ENCODE assay signal across 26 mouse cellular contexts in the genomic region with DNA sequence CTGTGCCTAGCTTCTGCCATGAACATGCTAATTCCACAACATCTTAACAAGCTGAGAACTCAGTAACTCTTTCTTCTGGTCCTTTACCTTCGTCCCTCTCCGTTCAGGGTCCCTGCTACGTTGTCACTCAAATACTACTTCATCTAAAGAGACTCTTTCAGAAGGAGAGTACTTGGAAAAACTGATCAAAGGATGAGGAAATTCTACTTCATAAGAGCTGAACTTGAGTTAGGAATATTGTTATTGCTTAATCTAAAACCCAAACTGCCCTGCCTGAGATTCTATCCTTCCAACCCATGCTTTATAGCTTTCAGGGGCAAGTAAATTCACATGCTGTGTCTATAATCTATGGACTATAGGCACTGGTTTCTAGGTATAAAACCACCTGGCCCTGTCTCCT.
A peak's percentile ranks its signal among the peaks of the same experiment; 100 is the strongest.
DNase-seq lines count a peak whose midpoint lies in the region; ATAC-seq and TF ChIP-seq lines count a peak whose summit lies in the region.
"Had no signal": no experiment of that assay in that cellular context is flagged by ENCODE, and none has a peak within 500 bp of the region (broad histone marks: within the 10 kb centered on the region; RNA-seq: fewer than 3 reads in every experiment).

No protein-coding gene starts in this region.

- H3K4me1 ChIP-seq in kidney, embryonic 16.5 days (ENCODE audit: insufficient read depth, low read length) = peaks cover 10% of the 10 kb centered on the region
- H3K4me1 ChIP-seq in kidney, embryonic 15.5 days = peaks cover 15% of the 10 kb centered on the region
- peaks cover 28% of the 10 kb centered on the region for H3K4me1 ChIP-seq in lung, embryonic 16.5 days (replicated peaks; ENCODE audit: control insufficient read depth, insufficient read depth, low read length)
- peaks cover 26% of the 10 kb centered on the region for H3K4me1 ChIP-seq in bone marrow macrophage, adult 2 months (ENCODE audit: control insufficient read depth, insufficient read depth, low read length)

- WGBS in kidney, embryonic 16.5 days = 85% methylated on average over 3 of the region's 3 CpGs
- 89% methylated on average over 3 of the region's 3 CpGs for WGBS in kidney, embryonic 15.5 days
- 53% methylated on average over 3 of the region's 3 CpGs for WGBS in lung, embryonic 16.5 days

- H3K4me3 ChIP-seq in kidney, embryonic 16.5 days (ENCODE audit: low read length) = no peak overlapping the region
- no peak overlapping the region for H3K4me3 ChIP-seq in kidney, embryonic 15.5 days (replicated peaks)
- no peak overlapping the region for H3K4me3 ChIP-seq in lung, embryonic 16.5 days (ENCODE audit: low read length)
- H3K4me3 ChIP-seq in bone marrow macrophage, adult 2 months (ENCODE audit: insufficient read depth, low read length) = no peak overlapping the region
- H3K4me3 ChIP-seq in myocyte = no peak overlapping the region
- H3K4me3 ChIP-seq: embryonic facial prominence, embryonic 13.5 days; embryonic facial prominence, embryonic 15.5 days; erythroblast, embryonic 14.5 days; forebrain, embryonic 10.5 days; forebrain, embryonic 12.5 days had no signal

- TF ChIP-seq POLR2A in bone marrow macrophage, adult 2 months (IDR thresholded peaks at IDR 0.05; ENCODE audit: borderline replicate concordance, low read depth, low read length) = no peak
- no peak for TF ChIP-seq POLR2A in myocyte (IDR thresholded peaks at IDR 0.05; ENCODE audit: insufficient read length, low read depth)

- DNase-seq in lung, adult 18-20 months = no peak
- no peak for DNase-seq in gastrocnemius, postnatal 25 days
- DNase-seq: adrenal gland, adult 8-10 months; adrenal gland, postnatal 36 days; cerebellum, adult 11 months; cerebellum, adult 18-20 months; cerebellum, adult 8-10 months; cerebellum, adult 9-11 months; cerebellum, postnatal 14 days; cerebellum, postnatal 36 days had no signal

- H3K27me3 ChIP-seq in kidney, embryonic 16.5 days (ENCODE audit: insufficient read depth, low read length) = no peaks in the 10 kb centered on the region
- H3K27me3 ChIP-seq in kidney, embryonic 15.5 days = no peaks in the 10 kb centered on the region
- no peaks in the 10 kb centered on the region for H3K27me3 ChIP-seq in lung, embryonic 16.5 days (ENCODE audit: control insufficient read depth, insufficient read depth, low read depth, low read length)
- no peaks in the 10 kb centered on the region for H3K27me3 ChIP-seq in myocyte (ENCODE audit: control insufficient read depth, insufficient read depth, insufficient read length)
- H3K27me3 ChIP-seq: CH12.LX; embryonic facial prominence, embryonic 13.5 days; embryonic facial prominence, embryonic 15.5 days; forebrain, embryonic 12.5 days; Patski had no signal

- no peak overlapping the region for H3K4me2 ChIP-seq in kidney, embryonic 16.5 days (replicated peaks; ENCODE audit: low read depth, low read length)
- no peak overlapping the region for H3K4me2 ChIP-seq in kidney, embryonic 15.5 days
- H3K4me2 ChIP-seq in lung, embryonic 16.5 days (ENCODE audit: low read depth, low read length) = no peak overlapping the region
- H3K4me2 ChIP-seq in myocyte (ENCODE audit: low read depth) = peak overlapping the region; percentile 1
- H3K4me2 ChIP-seq: embryonic facial prominence, embryonic 13.5 days; embryonic facial prominence, embryonic 15.5 days; forebrain, embryonic 12.5 days had no signal

- H3ac ChIP-seq in myocyte (ENCODE audit: control insufficient read depth, insufficient read length) = no peak overlapping the region

- H3K27ac ChIP-seq in kidney, embryonic 16.5 days (ENCODE audit: low read length) = 0 out of 2 replicates have a peak overlapping the region, but pooled peaks have one; percentile 5
- H3K27ac ChIP-seq in kidney, embryonic 15.5 days = no peak overlapping the region
- peak overlapping the region; percentile 60 for H3K27ac ChIP-seq in lung, embryonic 16.5 days (ENCODE audit: low read length)
- H3K27ac ChIP-seq in bone marrow macrophage, adult 2 months (ENCODE audit: insufficient read depth, low read depth, low read length) = peak overlapping the region; percentile 45
- H3K27ac ChIP-seq: forebrain, embryonic 10.5 days; forebrain, embryonic 12.5 days had no signal

- peaks cover 100% of the 10 kb centered on the region for H3K79me2 ChIP-seq in myocyte (ENCODE audit: control insufficient read depth, insufficient read depth)

- peaks cover 9% of the 10 kb centered on the region; the same call in 1 of the 2 replicates for H3K36me3 ChIP-seq in kidney, embryonic 16.5 days (ENCODE audit: insufficient read depth, low read length)
- peaks cover 19% of the 10 kb centered on the region for H3K36me3 ChIP-seq in kidney, embryonic 15.5 days
- peaks cover 7% of the 10 kb centered on the region for H3K36me3 ChIP-seq in lung, embryonic 16.5 days (ENCODE audit: control insufficient read depth, insufficient read depth, low read length)
- peaks cover 28% of the 10 kb centered on the region for H3K36me3 ChIP-seq in myocyte (ENCODE audit: control insufficient read depth, insufficient read depth)
- H3K36me3 ChIP-seq: forebrain, embryonic 10.5 days; forebrain, embryonic 12.5 days had no signal

- no peak overlapping the region for H3K9ac ChIP-seq in kidney, embryonic 16.5 days (replicated peaks; ENCODE audit: low read length)
- H3K9ac ChIP-seq in kidney, embryonic 15.5 days = no peak overlapping the region
- H3K9ac ChIP-seq in lung, embryonic 16.5 days (ENCODE audit: low read length) = no peak overlapping the region
- H3K9ac ChIP-seq: embryonic facial prominence, embryonic 13.5 days; embryonic facial prominence, embryonic 15.5 days; forebrain, embryonic 12.5 days had no signal

- no peak for TF ChIP-seq CTCF in bone marrow macrophage, adult 2 months (IDR thresholded peaks at IDR 0.05; ENCODE audit: low read depth, low read length)

- no peak for ATAC-seq in kidney, embryonic 16.5 days (ENCODE audit: low FRiP score, low TSS enrichment)
- ATAC-seq in kidney, embryonic 15.5 days (replicated peaks; ENCODE audit: low FRiP score) = no peak
- ATAC-seq in lung, embryonic 16.5 days (ENCODE audit: low read depth) = no peak; the same call in 1 of the 2 replicates
- ATAC-seq: activated CD4-positive, CD25-positive, alpha-beta regulatory T cell, adult 4 months; CD4-positive, CD25-positive, alpha-beta regulatory T cell, adult 4 months; forebrain, embryonic 14.5 days; Patski had no signal

- no peaks in the 10 kb centered on the region for H3K9me3 ChIP-seq in kidney, embryonic 16.5 days (ENCODE audit: low read length)
- H3K9me3 ChIP-seq in kidney, embryonic 15.5 days (replicated peaks) = no peaks in the 10 kb centered on the region
- no peaks in the 10 kb centered on the region for H3K9me3 ChIP-seq in lung, embryonic 16.5 days (ENCODE audit: control insufficient read depth, low read length)
- H3K9me3 ChIP-seq: embryonic facial prominence, embryonic 13.5 days; embryonic facial prominence, embryonic 15.5 days; forebrain, embryonic 10.5 days; forebrain, embryonic 12.5 days; G1E had no signal

TF ChIP-seq in myocyte, 11 proteins besides CTCF, POLR2A, EP300 and RAD21:
- TF ChIP-seq MAX (IDR thresholded peaks at IDR 0.05; ENCODE audit: low read depth) = no peak
